Mouse (Mus musculus) heart, adult 2 months (tissue): ENCODE measurements around the gene Mark4.

Source experiments
- CTCF ChIP-seq: fragments of 200-600 bp; IDR thresholded peaks from 2 replicates; pipeline ENCODE4 v1.8.1; 2022; ENCODE audit warnings: antibody characterized with exemption, mild to moderate bottlenecking, moderate library complexity
- POLR2A ChIP-seq: fragments of 200-500 bp; IDR thresholded peaks from 2 replicates; pipeline ENCODE4 v1.6.1; 2011; ENCODE audit warnings: mild to moderate bottlenecking, low read depth, low read length, control low read depth; ENCODE audit not compliant: insufficient read depth

- TF ChIP-seq POLR2A (no peak), CTCF (no peak)
Observed at GRCm38 (mm10) chr7:19501658-19502057, 43.0 kb upstream of the Mark4 start.
